Mouse (Mus musculus) left cerebral cortex, postnatal 25 days (tissue): ENCODE results near the gene Phlpp1. TPM values are rescaled to one million over a fixed set of nuclear protein-coding genes. Genes with fewer than 3 reads are reported as not detected.

Experiments used
- DNase-seq, 2 experiments: peaks; one replicate each; pipeline ENCODE4 v3.0.0; 2022; ENCODE audit warnings: low spot score in 2 of 2, mixed read lengths in 1 of 2
- intact Hi-C: fragments of 180-260 bp; cut with DNase I; formaldehyde crosslinking; loops from one replicate; pipeline ENCODE4 v1.15.1; 2025
- total RNA-seq, 2 experiments: library from RNA; stranded (reverse); gene quantifications; 2 replicates each; pipeline ENCODE4 v1.2.3; 2021

The Phlpp1 gene
- total RNA-seq, 2 experiments from 2014 or later: 60.2 to 64.6 TPM

GRCm38 (mm10) chr1:106162581-106162980 lies 9.0 kb upstream of the Phlpp1 start:
- intact Hi-C loops: no loop called here
- no peak for DNase-seq

- DNase-seq: no peak
- intact Hi-C loops: no loop called here
Measured at GRCm38 (mm10) chr1:106163401-106163800, 8.2 kb upstream of the Phlpp1 start.

- intact Hi-C loops: no loop called here
- no peak for DNase-seq
Measured at GRCm38 (mm10) chr1:106164111-106164510, 7.4 kb upstream of the Phlpp1 start.

- DNase-seq: no peak
- intact Hi-C loops: loop anchor here (5.0 kb wide), 1 partner anchor 96 kb away; no protein-coding TSS in a partner anchor
Measured at GRCm38 (mm10) chr1:106168001-106168400, 3.6 kb upstream of the Phlpp1 start.

GRCm38 (mm10) chr1:106168801-106169200 lies 2.8 kb upstream of the Phlpp1 start:
- no peak for DNase-seq
- intact Hi-C loops: loop anchor here (5.0 kb wide), 1 partner anchor 96 kb away; no protein-coding TSS in a partner anchor

- DNase-seq: no peak
- intact Hi-C loops: loop anchor here (5.0 to 10.0 kb wide), 3 partner anchors 98 to 545 kb away; partner anchors contain the start of gene Bcl2
Measured at GRCm38 (mm10) chr1:106169741-106170265, 1.7 kb upstream of the Phlpp1 start.

- intact Hi-C loops: loop anchor here (2.0 to 10.0 kb wide), 5 partner anchors 26 to 542 kb away; partner anchors contain the start of gene Bcl2
- DNase-seq: peak; percentile 25 to 55
Measured at GRCm38 (mm10) chr1:106172301-106172930, 864 bp downstream of the Phlpp1 start.

- intact Hi-C loops: loop anchor here (2.0 to 10.0 kb wide), 5 partner anchors 26 to 542 kb away; partner anchors contain the start of gene Bcl2
- DNase-seq: peak; percentile 31 to 35
Measured at GRCm38 (mm10) chr1:106172931-106173371, 1.4 kb downstream of the Phlpp1 start.

- intact Hi-C loops: loop anchor here (2.0 to 10.0 kb wide), 6 partner anchors 25 to 541 kb away; partner anchors contain the start of gene Bcl2
- DNase-seq: no peak
Measured at GRCm38 (mm10) chr1:106173621-106174156, 2.1 kb downstream of the Phlpp1 start.

GRCm38 (mm10) chr1:106174598-106174997 lies 3.0 kb downstream of the Phlpp1 start:
- intact Hi-C loops: loop anchor here (2.0 to 10.0 kb wide), 3 partner anchors 66 to 540 kb away; partner anchors contain the start of gene Bcl2
- DNase-seq: no peak

- intact Hi-C loops: loop anchor here (2.0 to 10.0 kb wide), 3 partner anchors 65 to 539 kb away; partner anchors contain the start of gene Bcl2
- DNase-seq: no peak
Measured at GRCm38 (mm10) chr1:106175360-106175759, 3.8 kb downstream of the Phlpp1 start.

GRCm38 (mm10) chr1:106176791-106177190 lies 5.2 kb downstream of the Phlpp1 start:
- DNase-seq: no peak
- intact Hi-C loops: loop anchor here (10.0 kb wide), 2 partner anchors 98 to 538 kb away; partner anchors contain the start of gene Bcl2

- DNase-seq: no peak
- intact Hi-C loops: loop anchor here (10.0 kb wide), 2 partner anchors 97 to 537 kb away; partner anchors contain the start of gene Bcl2
Measured at GRCm38 (mm10) chr1:106177868-106178790, 6.6 kb downstream of the Phlpp1 start.

GRCm38 (mm10) chr1:106183701-106184100 lies 12.1 kb downstream of the Phlpp1 start:
- no peak for DNase-seq
- intact Hi-C loops: no loop called here

- intact Hi-C loops: no loop called here
Measured at GRCm38 (mm10) chr1:106184780-106185460, 13.4 kb downstream of the Phlpp1 start.

GRCm38 (mm10) chr1:106185461-106185924 lies 13.9 kb downstream of the Phlpp1 start:
- intact Hi-C loops: no loop called here
- no peak for DNase-seq

More at GRCm38 (mm10) chr1:106184780-106185460, 13.4 kb downstream of the Phlpp1 start:
- no peak for DNase-seq

- no peak for DNase-seq
- intact Hi-C loops: no loop called here
Measured at GRCm38 (mm10) chr1:106186062-106186461, 14.5 kb downstream of the Phlpp1 start.

GRCm38 (mm10) chr1:106187480-106187879 lies 15.9 kb downstream of the Phlpp1 start:
- DNase-seq: no peak
- intact Hi-C loops: no loop called here

GRCm38 (mm10) chr1:106188756-106189155 lies 17.2 kb downstream of the Phlpp1 start:
- intact Hi-C loops: no loop called here

More at GRCm38 (mm10) chr1:106188756-106189155, 17.2 kb downstream of the Phlpp1 start:
- DNase-seq: no peak
